18 mouse cellular contexts compared by ENCODE assay signal in the genomic region with DNA sequence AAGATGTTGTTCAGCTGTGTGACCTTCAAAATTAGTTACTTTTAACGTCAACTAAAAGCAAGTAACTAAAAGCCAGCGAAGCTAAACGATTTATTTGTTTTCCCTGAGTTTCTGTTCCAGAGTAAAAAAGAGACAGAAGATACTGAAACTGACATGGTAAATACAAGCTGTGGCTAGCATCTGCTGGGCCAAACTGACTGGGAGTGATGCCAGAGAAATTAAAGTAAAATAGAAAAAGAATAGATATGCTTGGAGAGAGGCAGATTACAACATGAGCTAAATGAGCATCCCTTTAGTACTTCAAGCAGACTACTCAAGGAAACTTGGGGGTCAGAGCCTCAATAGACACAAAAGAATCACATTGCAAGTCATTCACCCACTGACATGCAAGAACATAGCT.
DNase-seq lines count a peak whose midpoint lies in the region; ATAC-seq and TF ChIP-seq lines count a peak whose summit lies in the region.
"Had no signal": no experiment of that assay in that cellular context is flagged by ENCODE, and none has a peak within 500 bp of the region (broad histone marks: within the 10 kb centered on the region; RNA-seq: fewer than 3 reads in every experiment).

No protein-coding gene starts in this region.

- no peaks in the 10 kb centered on the region for H3K9me3 ChIP-seq in kidney, postnatal 0 days (replicated peaks; ENCODE audit: low read length)
- H3K9me3 ChIP-seq: embryonic facial prominence, embryonic 15.5 days; forebrain, embryonic 10.5 days; midbrain, embryonic 12.5 days; neural tube, embryonic 15.5 days had no signal

- no peak for TF ChIP-seq CTCF in kidney, postnatal 0 days (IDR thresholded peaks at IDR 0.05; ENCODE audit: low read depth)

- H3K4me2 ChIP-seq in kidney, postnatal 0 days (ENCODE audit: low read length), result no peak overlapping the region
- H3K4me2 ChIP-seq: embryonic facial prominence, embryonic 15.5 days; liver, embryonic 11.5 days; midbrain, embryonic 12.5 days; neural tube, embryonic 15.5 days had no signal

- ATAC-seq in kidney, postnatal 0 days (replicated peaks; ENCODE audit: low FRiP score, low read depth), result no peak

- no peaks in the 10 kb centered on the region for H3K27me3 ChIP-seq in kidney, postnatal 0 days (ENCODE audit: insufficient read depth, low read length)
- H3K27me3 ChIP-seq: embryonic facial prominence, embryonic 15.5 days; midbrain, embryonic 12.5 days; neural tube, embryonic 15.5 days had no signal

- no peak overlapping the region for H3K27ac ChIP-seq in kidney, postnatal 0 days
- H3K27ac ChIP-seq: embryonic facial prominence, embryonic 15.5 days; forebrain, embryonic 10.5 days; macrophage; midbrain, embryonic 12.5 days; neural tube, embryonic 15.5 days had no signal

- H3K4me1 ChIP-seq in kidney, postnatal 0 days (replicated peaks; ENCODE audit: insufficient read depth, low read length), result no peaks in the 10 kb centered on the region
- H3K4me1 ChIP-seq: embryonic facial prominence, embryonic 15.5 days; forebrain, embryonic 10.5 days; midbrain, embryonic 12.5 days; neural tube, embryonic 15.5 days had no signal

- no peaks in the 10 kb centered on the region for H3K36me3 ChIP-seq in kidney, postnatal 0 days (ENCODE audit: insufficient read depth, low read length)
- H3K36me3 ChIP-seq: embryonic facial prominence, embryonic 15.5 days; forebrain, embryonic 10.5 days; midbrain, embryonic 12.5 days; neural tube, embryonic 15.5 days had no signal

- H3K9ac ChIP-seq in kidney, postnatal 0 days (ENCODE audit: low read depth, low read length), result no peak overlapping the region
- H3K9ac ChIP-seq: embryonic facial prominence, embryonic 15.5 days; midbrain, embryonic 12.5 days; neural tube, embryonic 15.5 days had no signal

- H3K4me3 ChIP-seq in kidney, postnatal 0 days (replicated peaks; ENCODE audit: low read depth, low read length), result no peak overlapping the region
- H3K4me3 ChIP-seq: embryonic facial prominence, embryonic 15.5 days; forebrain, embryonic 10.5 days; midbrain, embryonic 12.5 days; neural tube, embryonic 15.5 days had no signal

- WGBS in kidney, postnatal 0 days, result 78% methylated on average over 3 of the region's 3 CpGs

- peak; percentile 1 for DNase-seq in kidney, postnatal 0 days (ENCODE audit: low spot score)
- DNase-seq in kidney, adult 18-20 months, result no peak
- peak; percentile 24 to 34 for DNase-seq in right cerebral cortex, postnatal 10 days (ENCODE audit: low spot score in 2 of 2)
- no peak for DNase-seq in right cerebral cortex, postnatal 25 days
- DNase-seq in layer of hippocampus, adult 9-10 months (ENCODE audit: low spot score), result peak; percentile 37
- no peak for DNase-seq in spleen, postnatal 4 days (ENCODE audit: low spot score in 2 of 2)
- no peak for DNase-seq in cerebellum, adult 11-12 months
- DNase-seq: adrenal gland, postnatal 25 days; cerebellum, adult 9-11 months; gastrocnemius, postnatal 10 days; lung, adult 2 months; thymus, postnatal 4 days had no signal

Comparison
In these comparisons a context has a peak if more than half of its experiments do, and no peak if none do; other contexts are left out.
1. DNase-seq: peak in kidney, postnatal 0 days (single experiment), right cerebral cortex, postnatal 10 days (2 of 2) and layer of hippocampus, adult 9-10 months (single experiment); none in kidney, adult 18-20 months (single experiment), right cerebral cortex, postnatal 25 days (single experiment), spleen, postnatal 4 days (0 of 2) and cerebellum, adult 11-12 months (single experiment).